Mouse (Mus musculus) megakaryocyte, embryonic 14.5 days (primary cell): Measurements from ENCODE around the gene Tmem123. TPM values are rescaled to one million over a fixed set of nuclear protein-coding genes. Genes with fewer than 3 reads are reported as not detected.

Experiments used
- H3K27me3 ChIP-seq: replicated peaks from 2 replicates; pipeline ENCODE3; 2012; ENCODE audit warnings: inconsistent platforms
- H3K36me3 ChIP-seq: replicated peaks from 2 replicates; pipeline ENCODE3; 2012; ENCODE audit warnings: low read length, inconsistent platforms, mixed read lengths
- H3K4me1 ChIP-seq: 2 replicates; pipeline ENCODE4 v1.6.1; 2012; ENCODE audit warnings: inconsistent platforms
- H3K4me3 ChIP-seq: replicated peaks from 2 replicates; pipeline ENCODE3; 2012; ENCODE audit warnings: moderate library complexity, mild to moderate bottlenecking, inconsistent platforms
- H3K9me3 ChIP-seq: 2 replicates; pipeline ENCODE4 v1.6.1; 2012; ENCODE audit warnings: inconsistent platforms
- FLI1 ChIP-seq: IDR thresholded peaks from 2 replicates; pipeline ENCODE4 v1.6.1; 2012; ENCODE audit warnings: low read length, inconsistent platforms, mixed read lengths
- GATA1 ChIP-seq: IDR thresholded peaks from 3 replicates; pipeline ENCODE4 v1.6.1; 2012; ENCODE audit warnings: mixed read lengths, low read length, inconsistent platforms, borderline replicate concordance
- polyA plus RNA-seq: library from polyadenylated mRNA; stranded (reverse); fragments of >175 nt; gene quantifications from 2 replicates; pipeline ENCODE4 v1.2.3, GENCODE M21; 2012; ENCODE audit warnings: low replicate concordance; ENCODE audit not compliant: insufficient read depth

The Tmem123 gene
- polyA plus RNA-seq, 1 experiment, result 82.1 TPM

GRCm38 (mm10) chr9:7761906-7762455 is 1.9 kb upstream of the Tmem123 start:
- Histone ChIP-seq H3K9me3 (peaks cover 4% of the 10 kb centered on the region; the same call in 1 of the 2 replicates), H3K4me1 (peaks cover 38% of the 10 kb centered on the region), H3K27me3 (no peaks in the 10 kb centered on the region), H3K4me3 (no peak overlapping the region), H3K36me3 (peaks cover 14% of the 10 kb centered on the region)
- TF ChIP-seq GATA1 (no peak), FLI1 (no peak)

GRCm38 (mm10) chr9:7762741-7763140 is 1.1 kb upstream of the Tmem123 start:
- H3K4me3 ChIP-seq, result peak overlapping the region; percentile 95
- H3K36me3 ChIP-seq, result peaks cover 21% of the 10 kb centered on the region
- TF ChIP-seq FLI1 (no peak), GATA1 (no peak)
- H3K4me1 ChIP-seq, result peaks cover 46% of the 10 kb centered on the region
- peaks cover 4% of the 10 kb centered on the region; the same call in 1 of the 2 replicates for H3K9me3 ChIP-seq
- no peaks in the 10 kb centered on the region for H3K27me3 ChIP-seq

GRCm38 (mm10) chr9:7764463-7764871 is 626 bp downstream of the Tmem123 start:
- TF ChIP-seq GATA1 (no peak), FLI1 (no peak)
- H3K36me3 ChIP-seq, result peaks cover 36% of the 10 kb centered on the region
- no peaks in the 10 kb centered on the region for H3K27me3 ChIP-seq
- peaks cover 62% of the 10 kb centered on the region for H3K4me1 ChIP-seq
- H3K9me3 ChIP-seq, result no peaks in the 10 kb centered on the region
- H3K4me3 ChIP-seq, result peak overlapping the region; percentile 95

- Histone ChIP-seq H3K36me3 (peaks cover 43% of the 10 kb centered on the region), H3K9me3 (no peaks in the 10 kb centered on the region), H3K4me1 (peaks cover 70% of the 10 kb centered on the region), H3K4me3 (peak overlapping the region; percentile 95), H3K27me3 (no peaks in the 10 kb centered on the region)
- TF ChIP-seq FLI1 (no peak), GATA1 (no peak)
Measured at GRCm38 (mm10) chr9:7765236-7765635, 1.4 kb downstream of the Tmem123 start.

- Histone ChIP-seq H3K4me1 (peaks cover 81% of the 10 kb centered on the region), H3K9me3 (no peaks in the 10 kb centered on the region), H3K36me3 (peaks cover 57% of the 10 kb centered on the region), H3K27me3 (no peaks in the 10 kb centered on the region), H3K4me3 (peak overlapping the region; percentile 95)
- TF ChIP-seq GATA1, result no peak
- TF ChIP-seq FLI1, result no peak
Measured at GRCm38 (mm10) chr9:7766582-7766981, 2.7 kb downstream of the Tmem123 start.

GRCm38 (mm10) chr9:7767526-7767925 is 3.7 kb downstream of the Tmem123 start:
- TF ChIP-seq FLI1 (no peak), GATA1 (no peak)
- no peaks in the 10 kb centered on the region for H3K27me3 ChIP-seq
- peak overlapping the region; percentile 69 for H3K4me3 ChIP-seq
- H3K9me3 ChIP-seq, result no peaks in the 10 kb centered on the region
- H3K4me1 ChIP-seq, result peaks cover 81% of the 10 kb centered on the region
- H3K36me3 ChIP-seq, result peaks cover 66% of the 10 kb centered on the region

GRCm38 (mm10) chr9:7769081-7769480 is 5.2 kb downstream of the Tmem123 start:
- H3K27me3 ChIP-seq, result no peaks in the 10 kb centered on the region
- H3K36me3 ChIP-seq, result peaks cover 82% of the 10 kb centered on the region
- no peak overlapping the region for H3K4me3 ChIP-seq
- no peak for TF ChIP-seq GATA1
- TF ChIP-seq FLI1, result no peak
- peaks cover 88% of the 10 kb centered on the region for H3K4me1 ChIP-seq
- no peaks in the 10 kb centered on the region for H3K9me3 ChIP-seq

- Histone ChIP-seq H3K36me3 (peaks cover 86% of the 10 kb centered on the region), H3K9me3 (no peaks in the 10 kb centered on the region), H3K4me3 (no peak overlapping the region), H3K4me1 (peaks cover 92% of the 10 kb centered on the region), H3K27me3 (no peaks in the 10 kb centered on the region)
- TF ChIP-seq GATA1 (no peak), FLI1 (no peak)
Measured at GRCm38 (mm10) chr9:7769491-7769890, 5.7 kb downstream of the Tmem123 start.

GRCm38 (mm10) chr9:7772361-7772760 is 8.5 kb downstream of the Tmem123 start:
- peaks cover 99% of the 10 kb centered on the region for H3K4me1 ChIP-seq
- H3K27me3 ChIP-seq, result no peaks in the 10 kb centered on the region
- H3K9me3 ChIP-seq, result no peaks in the 10 kb centered on the region
- peak overlapping the region; percentile 74 for H3K4me3 ChIP-seq
- TF ChIP-seq FLI1 (no peak), GATA1 (no peak)
- H3K36me3 ChIP-seq, result peaks cover 94% of the 10 kb centered on the region

GRCm38 (mm10) chr9:7772773-7773454 is 9.1 kb downstream of the Tmem123 start:
- Histone ChIP-seq H3K27me3 (no peaks in the 10 kb centered on the region), H3K4me1 (peaks cover 99% of the 10 kb centered on the region), H3K36me3 (peaks cover 94% of the 10 kb centered on the region), H3K9me3 (0 out of 2 replicates have a peak, but pooled peaks cover 3% of the 10 kb centered on the region), H3K4me3 (no peak overlapping the region)
- no peak for TF ChIP-seq FLI1
- TF ChIP-seq GATA1, result no peak
